Mouse (Mus musculus): ENCODE measurements at regions not wholly inside any gene's neighbourhood (a gene's known extent, or its start where the extent isn't known, plus 50 kb on each side); places are given as distances from the start of the nearest gene placed in this dataset.
"Not testable (repeated sequence)": the region's sequence is repeated elsewhere in the genome, so short reads cannot be mapped to it uniquely, and the experiment has no call there.

- no peak for DNase-seq (ENCODE audit: low spot score in 2 of 2)
These were observed 317.7 kb upstream of the Nwd2 start for GRCm38 (mm10) chr5:63331186-63331585.

GRCm38 (mm10) chr5:63351108-63351507 is 297.8 kb upstream of the Nwd2 start:
- no peak for DNase-seq (ENCODE audit: low spot score in 2 of 2)

- DNase-seq (ENCODE audit: low spot score in 2 of 2) = no peak
These were observed 256.9 kb upstream of the Nwd2 start for GRCm38 (mm10) chr5:63391956-63392355.

GRCm38 (mm10) chr5:63397963-63398362 is 250.9 kb upstream of the Nwd2 start:
- DNase-seq (ENCODE audit: low spot score in 2 of 2) = no peak

GRCm38 (mm10) chr5:63430167-63430566 is 218.7 kb upstream of the Nwd2 start:
- DNase-seq (ENCODE audit: low spot score in 2 of 2) = no peak

- DNase-seq (ENCODE audit: low spot score in 2 of 2) = no peak
These were observed 204.5 kb upstream of the Nwd2 start for GRCm38 (mm10) chr5:63444407-63444806.

- DNase-seq (ENCODE audit: low spot score in 2 of 2) = no peak
These were observed 203.7 kb upstream of the Nwd2 start for GRCm38 (mm10) chr5:63445171-63445570.

- DNase-seq (ENCODE audit: low spot score in 2 of 2) = no peak
These were observed 180.2 kb upstream of the Nwd2 start for GRCm38 (mm10) chr5:63468526-63469268.

- DNase-seq (ENCODE audit: low spot score in 2 of 2) = no peak
These were observed 179.2 kb upstream of the Nwd2 start for GRCm38 (mm10) chr5:63469701-63470100.

GRCm38 (mm10) chr5:63473163-63473562 is 175.7 kb upstream of the Nwd2 start:
- DNase-seq (ENCODE audit: low spot score in 2 of 2) = no peak

GRCm38 (mm10) chr5:63476240-63476973 is 172.5 kb upstream of the Nwd2 start:
- no peak for DNase-seq (ENCODE audit: low spot score in 2 of 2)

- DNase-seq (ENCODE audit: low spot score in 2 of 2) = peak in 1 of 2 experiments; percentile 11
These were observed 149.9 kb upstream of the Nwd2 start for GRCm38 (mm10) chr5:63498952-63499351.

- no peak for DNase-seq (ENCODE audit: low spot score in 2 of 2)
These were observed 145.7 kb upstream of the Nwd2 start for GRCm38 (mm10) chr5:63503056-63503845.

- DNase-seq (ENCODE audit: low spot score in 2 of 2) = no peak
These were observed 114.7 kb upstream of the Nwd2 start for GRCm38 (mm10) chr5:63534197-63534596.

GRCm38 (mm10) chr5:63540530-63540929 is 108.4 kb upstream of the Nwd2 start:
- no peak for DNase-seq (ENCODE audit: low spot score in 2 of 2)

- no peak for DNase-seq (ENCODE audit: low spot score in 2 of 2)
These were observed 103.4 kb upstream of the Nwd2 start for GRCm38 (mm10) chr5:63545482-63545881.

- not testable (repeated sequence) for DNase-seq (ENCODE audit: low spot score in 2 of 2)
These were observed 83.0 kb upstream of the Nwd2 start for GRCm38 (mm10) chr5:63565891-63566290.

GRCm38 (mm10) chr5:63575401-63575800 is 73.5 kb upstream of the Nwd2 start:
- no peak for DNase-seq (ENCODE audit: low spot score in 2 of 2)

- no peak for DNase-seq (ENCODE audit: low spot score in 2 of 2)
These were observed 69.5 kb upstream of the Nwd2 start for GRCm38 (mm10) chr5:63579409-63579808.

GRCm38 (mm10) chr5:63587051-63587450 is 61.9 kb upstream of the Nwd2 start:
- no peak for DNase-seq (ENCODE audit: low spot score in 2 of 2)

GRCm38 (mm10) chr5:63587855-63588254 is 61.0 kb upstream of the Nwd2 start:
- DNase-seq (ENCODE audit: low spot score in 2 of 2) = no peak
